Mouse (Mus musculus) lung, adult 2 months (tissue): Measurements from ENCODE around the gene Hnrnpm. TPM values are rescaled to one million over a fixed set of nuclear protein-coding genes. Genes with fewer than 3 reads are reported as not detected.

Experiments used
- DNase-seq: peaks from one replicate; pipeline ENCODE4 v3.0.0; 2022
- H3K4me1 ChIP-seq: fragments of 200-500 bp; 2 replicates; pipeline ENCODE4 v1.6.1; 2011; ENCODE audit warnings: low read length; ENCODE audit not compliant: control insufficient read depth, insufficient read depth
- H3K4me3 ChIP-seq: fragments of 200-500 bp; replicated peaks from 2 replicates; pipeline ENCODE3; 2011; ENCODE audit warnings: low read depth, mild to moderate bottlenecking, control low read depth, low read length; ENCODE audit errors: extremely low read depth
- CTCF ChIP-seq: fragments of 200-500 bp; IDR thresholded peaks from 2 replicates; pipeline ENCODE4 v1.5.1; 2011; ENCODE audit warnings: mild to moderate bottlenecking, low read length, control low read depth; ENCODE audit not compliant: insufficient read depth
- POLR2A ChIP-seq: fragments of 200-500 bp; IDR thresholded peaks from 2 replicates; pipeline ENCODE4 v1.6.1; 2011; ENCODE audit warnings: low read depth, mild to moderate bottlenecking, control low read depth, low read length, borderline replicate concordance; ENCODE audit errors: extremely low read depth
- WGBS: fragments of 180-500 bp; shearing (Covaris S2); methylation state at CpG from one replicate; pipeline ENCODE4 v1.1.7; 2018; 5-methylcytosine and 5-hydroxymethylcytosine counted together
- polyA plus RNA-seq: library from polyadenylated mRNA; depleted of rRNA; stranded (reverse); fragments of >200 nt; gene quantifications from 2 replicates; pipeline ENCODE4 v1.2.3, GENCODE M21; 2012; rRNA removed

Gene Hnrnpm
- polyA plus RNA-seq, 1 experiment = 83.8 TPM

- no peak overlapping the region for H3K4me3 ChIP-seq
- no peaks in the 10 kb centered on the region for H3K4me1 ChIP-seq
- TF ChIP-seq POLR2A (no peak), CTCF (no peak)
- DNase-seq = no peak
- 82% methylated on average over 8 of the region's 8 CpGs for WGBS
These were observed 86.7 kb downstream of the Hnrnpm start for GRCm38 (mm10) chr17:33599836-33600475.

GRCm38 (mm10) chr17:33598506-33598905 lies 88.2 kb downstream of the Hnrnpm start:
- H3K4me1 ChIP-seq = no peaks in the 10 kb centered on the region
- DNase-seq = no peak
- WGBS = 85% methylated on average over 5 of the region's 5 CpGs
- H3K4me3 ChIP-seq = no peak overlapping the region
- no peak for TF ChIP-seq POLR2A
- TF ChIP-seq CTCF = no peak

- Histone ChIP-seq H3K4me1 (no peaks in the 10 kb centered on the region), H3K4me3 (no peak overlapping the region)
- no peak for DNase-seq
- no peak for TF ChIP-seq CTCF
- no peak for TF ChIP-seq POLR2A
These were observed 89.4 kb downstream of the Hnrnpm start for GRCm38 (mm10) chr17:33597271-33597670.

Other genes with a start within 250 kb of the Hnrnpm start
- gene Adamts10, start 162.7 kb downstream of the Hnrnpm start, polyA plus RNA-seq = 252 and 259 TPM in 2 replicates
- 13.2 and 18.6 TPM in 2 replicates for gene Myo1f, start 131.2 kb downstream of the Hnrnpm start, polyA plus RNA-seq
- gene Zfp414, start 57.8 kb downstream of the Hnrnpm start, polyA plus RNA-seq = 70.2 and 76.4 TPM in 2 replicates
- gene Pram1, start 48.8 kb downstream of the Hnrnpm start, polyA plus RNA-seq = 0.06 TPM in 1 of 2 replicates, not detected in the other
- gene March2, start 31.8 kb upstream of the Hnrnpm start, polyA plus RNA-seq = 114 and 126 TPM in 2 replicates
- 389 and 406 TPM in 2 replicates for gene Rab11b, start 73.7 kb upstream of the Hnrnpm start, polyA plus RNA-seq
- gene Angptl4, start 95.0 kb upstream of the Hnrnpm start, polyA plus RNA-seq = 34.6 and 87.6 TPM in 2 replicates
- gene Kank3, start 123.7 kb upstream of the Hnrnpm start, polyA plus RNA-seq = 395 and 450 TPM in 2 replicates
- 506 and 507 TPM in 2 replicates for gene Rps28, start 137.7 kb upstream of the Hnrnpm start, polyA plus RNA-seq
- gene Ndufa7, start 137.7 kb upstream of the Hnrnpm start, polyA plus RNA-seq = 334 and 389 TPM in 2 replicates
- gene Cd320, start 156.2 kb upstream of the Hnrnpm start, polyA plus RNA-seq = 28.3 and 30.4 TPM in 2 replicates
- not detected in 2 replicates for gene Gm7029, start 187.0 kb upstream of the Hnrnpm start, polyA plus RNA-seq
- gene Kifc1, start 203.8 kb upstream of the Hnrnpm start, polyA plus RNA-seq = 1.2 and 3.0 TPM in 2 replicates
- gene Platr17, start 218.3 kb upstream of the Hnrnpm start, polyA plus RNA-seq = 0.33 and 0.41 TPM in 2 replicates
- gene Daxx, start 222.6 kb upstream of the Hnrnpm start, polyA plus RNA-seq = 33.7 and 35.9 TPM in 2 replicates
- gene Tapbp, start 229.0 kb upstream of the Hnrnpm start, polyA plus RNA-seq = 225 and 249 TPM in 2 replicates
- 65.1 and 92.1 TPM in 2 replicates for gene Zbtb22, start 229.0 kb upstream of the Hnrnpm start, polyA plus RNA-seq
- gene Rgl2, start 242.7 kb upstream of the Hnrnpm start, polyA plus RNA-seq = 247 and 272 TPM in 2 replicates